In the genomic region with DNA sequence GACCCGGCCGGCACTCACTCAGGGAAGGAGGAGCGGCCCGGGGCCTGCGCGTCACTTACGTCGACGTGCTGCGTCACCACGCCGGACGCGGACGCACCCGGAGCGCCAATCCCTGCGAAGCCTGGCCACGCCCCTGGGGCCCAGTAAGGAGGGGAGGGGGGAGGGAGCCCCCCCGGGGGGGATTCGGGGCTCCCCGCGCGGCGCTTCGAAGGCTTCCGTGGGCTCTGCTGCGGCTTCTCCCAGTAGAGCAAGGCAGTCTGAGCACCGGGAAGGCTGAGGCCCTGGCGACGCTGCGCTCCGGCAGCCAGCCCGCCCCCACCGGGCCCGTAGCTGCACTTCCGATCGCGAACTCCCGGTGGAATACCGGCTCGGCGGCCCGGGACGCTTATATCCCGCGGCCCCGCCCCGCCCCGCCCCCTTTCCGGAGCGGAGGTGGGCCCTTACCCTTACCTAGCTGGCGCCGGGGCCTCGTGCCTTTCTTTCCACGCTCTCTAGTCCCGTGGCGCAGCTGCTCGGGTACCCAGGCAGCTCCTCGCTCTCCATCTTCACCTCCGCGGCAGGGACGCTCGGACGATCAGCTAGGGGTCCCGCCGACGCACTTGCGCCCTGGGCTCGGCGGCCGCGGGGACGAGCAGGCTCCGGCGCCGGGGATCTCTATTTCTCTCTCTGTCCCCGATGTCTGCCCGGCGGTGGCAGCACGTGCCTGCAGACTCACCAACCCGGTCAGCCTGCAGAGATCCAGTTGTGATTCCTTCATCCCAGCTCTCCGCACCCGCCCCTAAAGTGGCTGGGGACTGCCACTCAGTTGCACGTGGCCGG, we compare ENCODE assay signal across 8 mouse cellular contexts. TPM values are rescaled to one million over a fixed set of nuclear protein-coding genes. Genes with fewer than 3 reads are reported as not detected.
DNase-seq lines count a peak whose midpoint lies in the region; ATAC-seq and TF ChIP-seq lines count a peak whose summit lies in the region.

A gene (minus strand): TSS at position 129 of the 819 bp plus-strand sequence.

- peaks cover 4% of the 10 kb centered on the region; the same call in 1 of the 2 replicates for H3K4me1 ChIP-seq in embryonic facial prominence, embryonic 14.5 days (ENCODE audit: control insufficient read depth, insufficient read depth, low read length)
- peaks cover 6% of the 10 kb centered on the region; the same call in 1 of the 2 replicates for H3K4me1 ChIP-seq in limb, embryonic 14.5 days (ENCODE audit: control insufficient read depth, insufficient read depth, low read length)
- H3K4me1 ChIP-seq in midbrain, postnatal 0 days (ENCODE audit: insufficient read depth, low read length), result no peaks in the 10 kb centered on the region

- peak; percentile 14; the same call in 1 of the 2 replicates for TF ChIP-seq POLR2A in limb, embryonic 14.5 days (IDR thresholded peaks at IDR 0.05; ENCODE audit: borderline replicate concordance, extremely low read depth, insufficient read depth, insufficient read length)

- DNase-seq in 3T3-L1 (ENCODE audit: low read depth, low spot score), result peak; percentile 88
- peak; percentile 85 to 89 for DNase-seq in adrenal gland, postnatal 4 days (ENCODE audit: low spot score in 2 of 2)
- peak; percentile 98 for DNase-seq in embryonic facial prominence, embryonic 14.5 days (ENCODE audit: low spot score)
- DNase-seq in heart, adult 8-10 months (ENCODE audit: low spot score), result peak; percentile 90
- peak; percentile 94 for DNase-seq in kidney, adult 9 months
- peak; percentile 95 for DNase-seq in limb, embryonic 14.5 days (ENCODE audit: low spot score)
- DNase-seq in midbrain, postnatal 0 days (ENCODE audit: low spot score), result peak; percentile 97
- DNase-seq in spleen, postnatal 14 days (ENCODE audit: low spot score in 2 of 2), result peak; percentile 84 to 92

- whole genome bisulfite sequencing in embryonic facial prominence, embryonic 14.5 days, result 1% methylated on average over 17 of the region's 86 CpGs
- 0% methylated on average over 43 of the region's 86 CpGs for WGBS in limb, embryonic 14.5 days
- WGBS in midbrain, postnatal 0 days, result under 1% methylated on average over 46 of the region's 86 CpGs

- peak; percentile 97 for ATAC-seq in embryonic facial prominence, embryonic 14.5 days (ENCODE audit: low read depth)
- ATAC-seq in limb, embryonic 14.5 days (ENCODE audit: low FRiP score, low read depth), result peak; percentile 97
- peak; percentile 97 for ATAC-seq in midbrain, postnatal 0 days (ENCODE audit: low FRiP score)

- TF ChIP-seq CTCF in midbrain, postnatal 0 days (IDR thresholded peaks at IDR 0.05), result no peak

- H3K27ac ChIP-seq in embryonic facial prominence, embryonic 14.5 days (replicated peaks; ENCODE audit: low read depth, low read length), result peak within 1 kb of the TSS; percentile 95
- H3K27ac ChIP-seq in limb, embryonic 14.5 days (replicated peaks; ENCODE audit: low read depth, low read length), result peak within 1 kb of the TSS; percentile 91
- peak within 1 kb of the TSS; percentile 95 for H3K27ac ChIP-seq in midbrain, postnatal 0 days (ENCODE audit: low read depth, low read length)

- H3K36me3 ChIP-seq in embryonic facial prominence, embryonic 14.5 days (ENCODE audit: control insufficient read depth, insufficient read depth, low read length), result peaks cover 22% of the 10 kb centered on the region
- peaks cover 19% of the 10 kb centered on the region for H3K36me3 ChIP-seq in limb, embryonic 14.5 days (ENCODE audit: control insufficient read depth, insufficient read depth, low read length)
- H3K36me3 ChIP-seq in midbrain, postnatal 0 days (ENCODE audit: insufficient read depth, low read length), result peaks cover 6% of the 10 kb centered on the region; the same call in 1 of the 2 replicates

- H3K9ac ChIP-seq in embryonic facial prominence, embryonic 14.5 days (ENCODE audit: low read depth, low read length), result peak within 1 kb of the TSS; percentile 98
- H3K9ac ChIP-seq in limb, embryonic 14.5 days (ENCODE audit: low read depth, low read length, severe bottlenecking), result peak within 1 kb of the TSS; percentile 95
- H3K9ac ChIP-seq in midbrain, postnatal 0 days (replicated peaks; ENCODE audit: low read length, poor library complexity, severe bottlenecking), result peak within 1 kb of the TSS; percentile 83

- H3K27me3 ChIP-seq in embryonic facial prominence, embryonic 14.5 days (replicated peaks; ENCODE audit: control insufficient read depth, insufficient read depth, low read length), result no peaks in the 10 kb centered on the region
- no peaks in the 10 kb centered on the region for H3K27me3 ChIP-seq in limb, embryonic 14.5 days (ENCODE audit: control insufficient read depth, insufficient read depth, low read length)
- no peaks in the 10 kb centered on the region for H3K27me3 ChIP-seq in midbrain, postnatal 0 days (ENCODE audit: insufficient read depth, low read length)

- peak within 1 kb of the TSS; percentile 89 for H3K4me2 ChIP-seq in embryonic facial prominence, embryonic 14.5 days (ENCODE audit: low read depth, low read length)
- H3K4me2 ChIP-seq in limb, embryonic 14.5 days (replicated peaks; ENCODE audit: low read depth, low read length, severe bottlenecking), result peak within 1 kb of the TSS; percentile 84
- H3K4me2 ChIP-seq in midbrain, postnatal 0 days (ENCODE audit: low read depth, low read length, poor library complexity, severe bottlenecking), result peak within 1 kb of the TSS; percentile 61

- H3K9me3 ChIP-seq in embryonic facial prominence, embryonic 14.5 days (ENCODE audit: control insufficient read depth, low read length), result no peaks in the 10 kb centered on the region
- H3K9me3 ChIP-seq in limb, embryonic 14.5 days (ENCODE audit: control insufficient read depth, low read length), result no peaks in the 10 kb centered on the region
- no peaks in the 10 kb centered on the region for H3K9me3 ChIP-seq in midbrain, postnatal 0 days (ENCODE audit: low read length)

- H3K4me3 ChIP-seq in embryonic facial prominence, embryonic 14.5 days (ENCODE audit: low read depth, low read length), result peak within 1 kb of the TSS; percentile 81
- peak within 1 kb of the TSS; percentile 88 for H3K4me3 ChIP-seq in limb, embryonic 14.5 days (replicated peaks; ENCODE audit: low read length)
- H3K4me3 ChIP-seq in midbrain, postnatal 0 days (ENCODE audit: low read depth, low read length), result peak within 1 kb of the TSS; percentile 87

RNA-seq across cellular contexts. Expression of the gene that starts here (rescaled TPM):
- 10 to 100 TPM; 39.1 to 41.9 TPM for total RNA-seq in adrenal gland, postnatal 4 days (2021)
- polyA plus RNA-seq in embryonic facial prominence, embryonic 14.5 days (2014; fragmentation: Nextera tagmentation; extraction: Ambion mirVana), result 34.9 and 37.4 TPM in 2 replicates
- total RNA-seq in heart, adult 8-10 months (2022), result 10 to 100 TPM; 18.1 to 21.7 (median 19.3) TPM
- polyA plus RNA-seq in limb, embryonic 14.5 days (2012; rRNA removed), result 26.6 and 32.1 TPM in 2 replicates
- 39.6 and 41.3 TPM in 2 replicates for polyA plus RNA-seq in limb, embryonic 14.5 days (2014; fragmentation: Nextera tagmentation; extraction: Ambion mirVana)
- 26.4 and 33.8 TPM in 2 replicates for total RNA-seq in midbrain, postnatal 0 days (2014; rRNA removed)
- 22.3 and 25.9 TPM in 2 replicates for polyA plus RNA-seq in midbrain, postnatal 0 days (2015; fragmentation: Nextera tagmentation; extraction: Ambion mirVana)

Comparison
In these comparisons a context has a peak if more than half of its experiments do, and no peak if none do; other contexts are left out.
1. Peak in every context shown above with its lines: DNase-seq, ATAC-seq, H3K4me3 ChIP-seq and H3K27ac ChIP-seq.